Mouse (Mus musculus) kidney, adult 2 months (tissue): Measurements from ENCODE around the gene Atp13a5.

Experiments
- CTCF ChIP-seq: fragments of 200-500 bp; conservative IDR thresholded peaks from 2 replicates; pipeline ENCODE4 v1.5.1; 2011; ENCODE audit warnings: low read depth, mild to moderate bottlenecking, control low read depth, low read length, moderate library complexity, mixed read lengths; ENCODE audit not compliant: insufficient read depth, insufficient read length
- POLR2A ChIP-seq: fragments of 200-500 bp; IDR thresholded peaks from one replicate; pipeline ENCODE4 v1.6.1; 2011; ENCODE audit warnings: low read depth, low read length, control low read depth

GRCm38 (mm10) chr16:29329213-29329612 lies 49.3 kb downstream of the Atp13a5 start:
- no peak for TF ChIP-seq POLR2A
- TF ChIP-seq CTCF, result no peak
